Mouse (Mus musculus): ENCODE data around the gene Rap1b.

- no peak for TF ChIP-seq POLR2A (IDR thresholded peaks at IDR 0.05; ENCODE audit: insufficient read depth, low read length)
- no peak for TF ChIP-seq CTCF (IDR thresholded peaks at IDR 0.05; ENCODE audit: low read depth, low read length)
These were observed 34.3 kb downstream of the Rap1b start for GRCm38 (mm10) chr10:117811555-117811954.

All from ES-Bruce4 (cell line).